Mouse (Mus musculus) G1E (cell line): Measurements from ENCODE around the gene Rnf214. TPM values are rescaled to one million over a fixed set of nuclear protein-coding genes. Genes with fewer than 3 reads are reported as not detected.

Experiments used
- ATAC-seq: 2 replicates; pipeline ENCODE4 v1.8.0; 2016; ENCODE audit warnings: mild to moderate bottlenecking; ENCODE audit not compliant: insufficient number of reproducible peaks, poor library complexity, low FRiP score, severe bottlenecking; ENCODE audit errors: extremely low read depth
- DNase-seq: peaks from one replicate; pipeline ENCODE4 v3.0.0; 2012; ENCODE audit warnings: low spot score
- H3K27me3 ChIP-seq: 2 replicates; pipeline ENCODE4 v1.6.1; 2012; ENCODE audit warnings: mild to moderate bottlenecking, low read length, inconsistent platforms; ENCODE audit not compliant: insufficient read depth
- H3K36me3 ChIP-seq: replicated peaks from 2 replicates; pipeline ENCODE3; 2012; ENCODE audit warnings: mild to moderate bottlenecking, inconsistent platforms
- H3K4me1 ChIP-seq: 2 replicates; pipeline ENCODE4 v1.6.1; 2012; ENCODE audit warnings: low read depth, low read length, inconsistent platforms, mixed read lengths; ENCODE audit not compliant: insufficient read depth
- H3K4me3 ChIP-seq: 2 replicates; pipeline ENCODE4 v1.5.1; 2012; ENCODE audit warnings: low read depth, mild to moderate bottlenecking, inconsistent platforms, low read length, moderate library complexity, mixed read lengths
- H3K9me3 ChIP-seq: replicated peaks from 2 replicates; pipeline ENCODE4 v1.6.1; 2012; ENCODE audit warnings: inconsistent platforms
- CTCF ChIP-seq: IDR thresholded peaks from 2 replicates; pipeline ENCODE4 v1.5.1; 2012; ENCODE audit warnings: low read depth, low read length, inconsistent platforms, mixed read lengths
- GATA1 ChIP-seq: IDR thresholded peaks from 2 replicates; pipeline ENCODE4 v1.6.1; 2012; ENCODE audit warnings: borderline replicate concordance, low read length, inconsistent platforms, mixed read lengths
- GATA2 ChIP-seq: IDR thresholded peaks from 2 replicates; pipeline ENCODE4 v1.6.1; 2012; ENCODE audit warnings: low read depth, low read length, inconsistent platforms, borderline replicate concordance
- POLR2AphosphoS5 ChIP-seq: IDR thresholded peaks from 2 replicates; pipeline ENCODE4 v1.6.1; 2012; ENCODE audit warnings: low read depth, low read length, inconsistent platforms; ENCODE audit not compliant: insufficient replicate concordance
- TAL1 ChIP-seq: conservative IDR thresholded peaks from 2 replicates; pipeline ENCODE4 v1.6.1; 2012; ENCODE audit warnings: low read depth, low read length, inconsistent platforms, mixed read lengths
- polyA plus RNA-seq: library from polyadenylated mRNA; stranded (reverse); fragments of >175 nt; gene quantifications from 2 replicates; pipeline ENCODE4 v1.2.3, GENCODE M21; 2012
- total RNA-seq, 2 experiments: library from RNA; stranded (forward) in 1 of 2; stranded (reverse) in 1 of 2; fragments of 200-1000 nt in 1 of 2; fragments of >200 nt in 1 of 2; fragmentation: Nextera tagmentation in 1 of 2; gene quantifications; 2 replicates each; pipeline ENCODE4 v1.2.3; 2014 to 2017

Rnf214 gene
- total and polyA plus RNA-seq, 3 experiments, result 16.7 to 33.5 (median 31.7) TPM

DNA sequence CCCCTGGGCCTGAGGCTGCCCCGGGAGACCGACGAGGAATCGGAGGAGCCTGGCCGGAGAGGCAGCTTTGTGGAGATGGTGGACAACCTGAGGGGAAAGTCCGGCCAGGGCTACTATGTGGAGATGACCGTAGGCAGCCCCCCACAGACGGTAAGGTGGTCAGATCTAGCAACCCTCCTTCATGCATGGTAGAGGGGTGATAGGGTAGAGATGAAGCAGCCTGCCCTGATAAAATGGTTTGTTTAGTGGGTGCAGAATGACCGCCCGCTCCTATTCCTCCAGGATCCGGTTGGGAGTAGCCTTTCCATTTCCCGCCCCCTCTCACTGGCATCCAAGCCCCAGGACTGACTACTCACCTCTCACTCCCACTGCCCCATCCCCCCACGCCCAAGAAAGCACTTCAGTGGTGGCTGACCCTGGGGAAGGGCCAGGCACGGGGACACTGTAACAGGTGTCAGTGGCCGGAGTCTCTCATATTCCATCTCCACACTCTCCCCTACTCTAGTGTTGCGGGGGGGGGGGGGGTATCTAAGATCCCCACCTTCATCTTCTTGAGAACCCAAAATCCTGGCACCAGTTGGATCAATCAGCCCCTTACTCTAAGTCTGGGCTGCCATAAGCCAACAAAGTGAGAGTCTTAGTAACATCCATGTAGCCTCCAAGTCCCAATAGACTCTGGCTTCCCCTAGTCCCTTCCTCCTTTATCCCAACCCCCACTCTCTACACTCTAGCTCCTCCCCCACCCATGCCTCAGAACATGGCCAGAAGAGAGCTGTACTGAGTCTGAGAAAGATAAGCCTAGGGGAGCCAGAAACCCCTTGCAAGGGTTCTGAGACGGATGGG is 67.4 kb downstream of the Rnf214 start:
- DNase-seq (no peak), ATAC-seq (no peak)
- no peaks in the 10 kb centered on the region for H3K36me3 ChIP-seq
- H3K9me3 ChIP-seq, result no peaks in the 10 kb centered on the region
- peaks cover 9% of the 10 kb centered on the region for H3K4me1 ChIP-seq
- TF ChIP-seq CTCF (no peak), GATA2 (no peak)
- H3K4me3 ChIP-seq, result no peak overlapping the region
- peaks cover 60% of the 10 kb centered on the region for H3K27me3 ChIP-seq

DNA sequence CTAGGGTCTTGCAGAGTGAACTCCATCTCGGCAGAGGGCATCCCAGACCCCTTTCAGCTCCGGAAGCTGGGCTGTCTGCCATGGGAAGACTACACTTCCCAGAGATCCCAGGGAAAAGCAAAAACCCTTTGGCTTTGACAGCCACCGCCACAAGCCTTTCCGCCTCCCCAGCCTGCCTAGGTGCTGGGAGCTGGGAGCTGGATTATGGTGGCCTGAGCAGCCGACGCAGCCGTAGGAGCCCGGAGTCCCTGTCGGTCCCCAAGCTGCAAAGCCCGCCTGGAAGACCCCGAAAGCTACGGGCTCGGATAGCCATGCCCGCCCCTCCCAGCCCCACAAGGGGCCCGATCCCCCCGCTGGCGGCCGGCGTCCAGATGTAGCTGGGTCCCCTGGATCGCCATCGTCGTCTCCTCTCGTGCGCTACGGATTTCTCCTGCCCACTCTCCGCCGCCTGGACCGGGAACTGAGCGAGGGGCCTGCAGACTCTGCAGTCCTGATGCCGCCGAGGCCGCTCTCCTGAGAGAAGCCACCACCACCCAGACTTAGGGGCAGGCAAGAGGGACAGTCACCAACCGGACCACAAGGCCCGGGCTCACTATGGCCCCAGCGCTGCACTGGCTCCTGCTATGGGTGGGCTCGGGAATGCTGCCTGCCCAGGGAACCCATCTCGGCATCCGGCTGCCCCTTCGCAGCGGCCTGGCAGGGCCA is 68.1 kb downstream of the Rnf214 start, which contains the start of gene Bace1:
Gene Bace1, plus strand, starts transcription at position 147 of the 705 bp plus-strand sequence.
- H3K4me3 ChIP-seq, result no peak within 1 kb of the TSS
- peaks cover 9% of the 10 kb centered on the region for H3K4me1 ChIP-seq
- ATAC-seq (no peak), DNase-seq (no peak)
- TF ChIP-seq GATA1, result no peak
- no peak for TF ChIP-seq CTCF
- no peak for TF ChIP-seq TAL1
- no peak for TF ChIP-seq POLR2AphosphoS5
- TF ChIP-seq GATA2, result no peak
- no peaks in the 10 kb centered on the region for H3K9me3 ChIP-seq
- peaks cover 58% of the 10 kb centered on the region for H3K27me3 ChIP-seq
- no peaks in the 10 kb centered on the region for H3K36me3 ChIP-seq

DNA sequence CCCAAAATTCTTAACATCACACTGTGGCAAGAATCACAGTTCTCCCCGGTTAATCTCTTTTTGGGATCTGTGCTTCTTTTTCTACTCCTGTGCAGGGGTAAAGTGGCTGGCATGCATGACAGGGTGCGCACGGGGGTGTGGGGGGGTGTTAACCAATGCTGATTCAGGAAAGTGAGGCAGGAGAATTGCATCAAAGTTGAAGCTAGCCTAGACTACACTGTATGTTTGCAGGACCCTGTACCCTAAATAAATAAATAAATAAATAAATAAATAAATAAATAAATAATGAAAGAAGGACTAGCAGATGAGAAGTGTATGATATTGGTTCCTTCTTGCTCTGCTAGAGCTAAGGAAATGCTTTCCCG is 68.7 kb downstream of the Rnf214 start:
- no peaks in the 10 kb centered on the region for H3K36me3 ChIP-seq
- peaks cover 54% of the 10 kb centered on the region for H3K27me3 ChIP-seq
- no peaks in the 10 kb centered on the region for H3K9me3 ChIP-seq
- H3K4me3 ChIP-seq, result no peak overlapping the region
- H3K4me1 ChIP-seq, result peaks cover 9% of the 10 kb centered on the region
- TF ChIP-seq POLR2AphosphoS5 (no peak), GATA2 (no peak), GATA1 (no peak), CTCF (no peak), TAL1 (no peak)
- no peak for ATAC-seq
- DNase-seq, result no peak

DNA sequence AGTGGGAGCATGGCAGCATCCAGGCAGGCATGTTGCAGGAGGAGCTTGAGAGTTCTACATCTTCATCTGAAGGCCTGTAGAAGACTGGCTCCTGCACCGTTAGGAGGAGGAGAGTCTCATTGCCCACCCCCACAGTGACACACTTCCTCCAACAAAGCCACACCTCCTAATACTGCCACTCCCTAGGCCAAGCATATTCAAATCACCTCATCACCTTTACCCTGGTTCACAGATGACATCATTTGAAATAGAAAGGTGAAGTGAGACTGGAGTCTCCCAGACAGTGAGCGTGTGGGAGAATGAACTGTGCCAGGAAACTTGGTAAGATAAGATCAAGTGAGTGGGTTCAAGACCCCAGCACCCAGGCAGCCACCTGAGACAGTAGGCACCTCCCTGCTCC is 73.2 kb downstream of the Rnf214 start:
- DNase-seq (no peak), ATAC-seq (no peak)
- peaks cover 3% of the 10 kb centered on the region; the same call in 1 of the 2 replicates for H3K9me3 ChIP-seq
- peaks cover 5% of the 10 kb centered on the region; the same call in 1 of the 2 replicates for H3K4me1 ChIP-seq
- no peak for TF ChIP-seq POLR2AphosphoS5
- TF ChIP-seq GATA1, result no peak
- no peaks in the 10 kb centered on the region for H3K36me3 ChIP-seq
- H3K27me3 ChIP-seq, result peaks cover 18% of the 10 kb centered on the region
- H3K4me3 ChIP-seq, result no peak overlapping the region

DNA sequence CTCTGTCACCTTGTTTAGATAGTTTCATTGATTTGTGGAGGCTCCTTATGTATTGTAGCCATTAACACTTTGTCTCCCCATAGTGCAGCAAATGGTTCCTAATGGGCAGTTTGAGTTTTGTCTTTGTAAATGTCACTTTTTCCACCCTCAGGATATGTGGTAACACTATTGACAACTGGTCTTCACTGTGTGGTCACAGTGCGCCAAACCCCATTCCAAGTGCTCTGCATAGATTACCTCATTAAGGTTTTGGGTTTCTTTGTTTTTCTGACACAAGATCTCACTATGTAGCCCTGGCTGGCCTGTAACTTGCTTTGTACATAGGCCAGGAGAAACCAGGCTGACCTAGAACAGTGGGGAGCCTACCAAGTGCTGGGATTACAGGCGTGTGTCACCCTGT is 73.8 kb downstream of the Rnf214 start:
- DNase-seq (no peak), ATAC-seq (no peak)

DNA sequence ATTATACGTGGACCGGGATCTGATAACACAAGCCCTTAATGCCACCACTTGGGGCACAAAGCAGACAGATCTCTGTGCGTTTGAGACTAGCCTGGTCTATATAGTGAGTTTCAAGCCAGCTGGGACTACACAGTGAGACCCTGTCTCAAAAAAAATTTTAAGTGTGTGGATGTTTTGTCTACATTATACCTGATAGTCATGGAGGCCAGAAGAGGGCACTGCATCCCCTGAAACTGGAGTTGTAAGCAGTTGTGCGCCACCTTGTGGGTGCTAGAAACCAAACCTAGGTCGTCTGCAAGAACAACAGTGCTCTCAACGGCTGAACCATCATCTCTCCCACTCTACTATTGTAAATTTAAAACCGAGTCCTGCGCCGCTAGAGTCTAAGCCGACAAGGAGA is 77.6 kb downstream of the Rnf214 start:
- TF ChIP-seq GATA1 (no peak), POLR2AphosphoS5 (no peak), CTCF (peak; percentile 58), GATA2 (no peak), TAL1 (no peak)
- peaks cover 14% of the 10 kb centered on the region for H3K36me3 ChIP-seq
- H3K27me3 ChIP-seq, result peaks cover under 1% of the 10 kb centered on the region; the same call in 1 of the 2 replicates
- ATAC-seq (no peak), DNase-seq (no peak)
- peak overlapping the region; percentile 33; the same call in 1 of the 2 replicates for H3K4me3 ChIP-seq
- peaks cover 3% of the 10 kb centered on the region; the same call in 1 of the 2 replicates for H3K9me3 ChIP-seq
- peaks cover 28% of the 10 kb centered on the region for H3K4me1 ChIP-seq

More for the DNA sequence above, 73.8 kb downstream of the Rnf214 start:
- Histone ChIP-seq H3K4me1 (peaks cover 9% of the 10 kb centered on the region), H3K9me3 (peaks cover 3% of the 10 kb centered on the region; the same call in 1 of the 2 replicates), H3K27me3 (peaks cover 15% of the 10 kb centered on the region), H3K4me3 (no peak overlapping the region), H3K36me3 (no peaks in the 10 kb centered on the region)
- no peak for TF ChIP-seq GATA1
- no peak for TF ChIP-seq GATA2
- no peak for TF ChIP-seq POLR2AphosphoS5
- no peak for TF ChIP-seq TAL1
- TF ChIP-seq CTCF, result no peak
